Mouse (Mus musculus) kidney, adult 2 months (tissue): Measurements from ENCODE around the gene Eml3.

Experiments used
- CTCF ChIP-seq: fragments of 200-500 bp; conservative IDR thresholded peaks from 2 replicates; pipeline ENCODE4 v1.5.1; 2011; ENCODE audit warnings: low read depth, mild to moderate bottlenecking, control low read depth, low read length, moderate library complexity, mixed read lengths; ENCODE audit not compliant: insufficient read depth, insufficient read length
- POLR2A ChIP-seq: fragments of 200-500 bp; IDR thresholded peaks from one replicate; pipeline ENCODE4 v1.6.1; 2011; ENCODE audit warnings: low read depth, low read length, control low read depth

GRCm38 (mm10) chr19:8926766-8927165 is 2.6 kb upstream of the Eml3 start:
- TF ChIP-seq CTCF (no peak), POLR2A (no peak)
